Comparison of ENCODE assay signal across 8 mouse cellular contexts in genomic region chr2:154603638-154604153, GRCm38 (mm10). TPM values are rescaled to one million over a fixed set of nuclear protein-coding genes. Genes with fewer than 3 reads are reported as not detected.
DNase-seq lines count a peak whose midpoint lies in the region; ATAC-seq and TF ChIP-seq lines count a peak whose summit lies in the region.

Gene Pxmp4, minus strand, starts transcription at chr2:154603708.

- no peaks in the 10 kb centered on the region for H3K27me3 ChIP-seq in megakaryocyte, embryonic 14.5 days (replicated peaks)

- H3K4me1 ChIP-seq in cortical plate, adult 2 months (ENCODE audit: control insufficient read depth, insufficient read depth, low read length) = peaks cover 3% of the 10 kb centered on the region
- peaks cover 52% of the 10 kb centered on the region for H3K4me1 ChIP-seq in megakaryocyte, embryonic 14.5 days

- peaks cover 23% of the 10 kb centered on the region for H3K36me3 ChIP-seq in megakaryocyte, embryonic 14.5 days (replicated peaks; ENCODE audit: low read length)

- no peaks in the 10 kb centered on the region for H3K9me3 ChIP-seq in megakaryocyte, embryonic 14.5 days

- peak; percentile 99 to 100 for DNase-seq in gastrocnemius, adult 8-10 months (ENCODE audit: low spot score in 2 of 2)
- DNase-seq in hindlimb bud, embryonic 11.5 days (ENCODE audit: extremely low spot score, low read depth, low spot score) = peak; percentile 98
- peak; percentile 99 to 100 for DNase-seq in left cerebral cortex, adult 8-10 months (ENCODE audit: low spot score in 2 of 2)
- peak; percentile 99 to 100 for DNase-seq in right cerebral cortex, postnatal 10 days (ENCODE audit: low spot score in 2 of 2)
- DNase-seq in urinary bladder, postnatal 25 days (ENCODE audit: low spot score) = peak; percentile 97

- ATAC-seq in activated CD4-positive, CD25-positive, alpha-beta regulatory T cell, adult 4 months = peak; percentile 98

- peak within 1 kb of the TSS; percentile 58; the same call in 1 of the 2 replicates for H3K27ac ChIP-seq in cortical plate, adult 2 months (ENCODE audit: insufficient read depth, low read length)

- H3K4me3 ChIP-seq in cortical plate, adult 2 months (ENCODE audit: insufficient read depth, low read length) = peak within 1 kb of the TSS; percentile 72
- H3K4me3 ChIP-seq in megakaryocyte, embryonic 14.5 days (replicated peaks) = peak within 1 kb of the TSS; percentile 96

- no peak for TF ChIP-seq CTCF in cortical plate, adult 2 months (IDR thresholded peaks at IDR 0.05; ENCODE audit: extremely low read depth, insufficient read depth, low read length)

- peak; percentile 86 for TF ChIP-seq POLR2A in cortical plate, adult 2 months (IDR thresholded peaks at IDR 0.05; ENCODE audit: extremely low read depth, insufficient read depth, low read length)

RNA-seq across cellular contexts. Expression of gene Pxmp4, which starts in this region (rescaled TPM):
- 10 to 100 TPM; 20.5 to 23.2 TPM for polyA plus RNA-seq in activated CD4-positive, CD25-positive, alpha-beta regulatory T cell, adult 4 months (2017; shearing (Covaris generic))
- 20.9 and 21.5 TPM in 2 replicates for polyA plus RNA-seq in cortical plate, adult 2 months (2012; rRNA removed)
- total RNA-seq in gastrocnemius, adult 8-10 months (2022) = 10 to 100 TPM; 10.1 to 13.4 (median 12.2) TPM
- total RNA-seq in left cerebral cortex, adult 8-10 months (2022) = 10 to 100 TPM; 13.2 to 15.2 (median 14.1) TPM
- polyA plus RNA-seq in megakaryocyte, embryonic 14.5 days (2012; ENCODE audit: insufficient read depth, low replicate concordance) = 8.5 and 10.5 TPM in 2 replicates

Comparison
In these comparisons a context has a peak if more than half of its experiments do, and no peak if none do; other contexts are left out.
1. Peak in every context shown above with its lines: DNase-seq, ATAC-seq, H3K4me3 ChIP-seq and H3K27ac ChIP-seq.